Mouse (Mus musculus) megakaryocyte-erythroid progenitor cell, adult 5-6 weeks (primary cell): ENCODE measurements at regions not wholly inside any gene's neighbourhood (a gene's known extent, or its start where the extent isn't known, plus 50 kb on each side); places are given as distances from the start of the nearest gene placed in this dataset.
"Not testable (repeated sequence)": the region's sequence is repeated elsewhere in the genome, so short reads cannot be mapped to it uniquely, and the experiment has no call there.

Experiments used
- ATAC-seq: replicated peaks from 2 replicates; pipeline ENCODE4 v1.8.0; 2016; ENCODE audit warnings: mild to moderate bottlenecking, inconsistent platforms; ENCODE audit not compliant: severe bottlenecking, poor library complexity, low FRiP score, low TSS enrichment

DNA sequence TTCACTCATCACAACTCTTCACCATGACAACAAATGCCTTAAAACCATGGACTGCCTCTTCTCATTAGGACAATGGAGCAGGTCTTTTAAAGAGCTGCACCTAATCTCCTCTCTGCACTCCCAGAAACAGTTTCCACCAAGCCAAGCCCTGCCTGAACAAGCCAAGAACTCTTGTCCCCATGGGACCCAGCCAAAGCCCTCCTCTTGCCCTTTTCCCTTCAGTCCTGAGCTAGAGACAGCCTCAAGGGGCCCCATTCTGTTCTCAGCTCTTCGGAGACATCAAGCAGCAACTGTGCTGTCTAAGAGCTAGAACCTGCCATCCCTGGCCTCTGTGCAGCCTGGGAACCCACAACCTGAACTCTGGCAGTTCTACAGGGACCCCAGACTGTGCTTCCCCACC, 345.0 kb upstream of the Irak1bp1 start:
- ATAC-seq: no peak

GRCm38 (mm10) chr9:82493440-82493839, 335.9 kb upstream of the Irak1bp1 start:
- no peak for ATAC-seq

GRCm38 (mm10) chr9:82510014-82510413, 319.3 kb upstream of the Irak1bp1 start:
- no peak for ATAC-seq

DNA sequence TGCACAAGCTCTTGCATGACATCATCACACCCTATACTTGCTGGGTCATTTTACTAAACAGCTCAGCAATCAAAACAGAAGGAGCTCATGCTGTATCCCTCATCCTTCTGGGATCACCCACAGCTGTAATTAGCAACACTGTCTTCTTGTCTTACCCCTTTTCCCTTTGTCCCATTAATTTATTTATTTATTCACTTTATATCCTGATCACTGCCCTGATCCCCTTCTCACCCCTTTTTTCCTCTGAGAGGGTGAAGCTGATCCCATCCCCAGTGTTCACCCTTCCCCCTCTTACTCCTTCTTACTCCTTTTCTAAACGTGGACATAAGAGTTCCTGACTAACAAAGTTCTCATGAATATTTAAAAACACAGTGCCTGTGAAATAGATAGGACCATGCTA, 310.3 kb upstream of the Irak1bp1 start:
- no peak for ATAC-seq

DNA sequence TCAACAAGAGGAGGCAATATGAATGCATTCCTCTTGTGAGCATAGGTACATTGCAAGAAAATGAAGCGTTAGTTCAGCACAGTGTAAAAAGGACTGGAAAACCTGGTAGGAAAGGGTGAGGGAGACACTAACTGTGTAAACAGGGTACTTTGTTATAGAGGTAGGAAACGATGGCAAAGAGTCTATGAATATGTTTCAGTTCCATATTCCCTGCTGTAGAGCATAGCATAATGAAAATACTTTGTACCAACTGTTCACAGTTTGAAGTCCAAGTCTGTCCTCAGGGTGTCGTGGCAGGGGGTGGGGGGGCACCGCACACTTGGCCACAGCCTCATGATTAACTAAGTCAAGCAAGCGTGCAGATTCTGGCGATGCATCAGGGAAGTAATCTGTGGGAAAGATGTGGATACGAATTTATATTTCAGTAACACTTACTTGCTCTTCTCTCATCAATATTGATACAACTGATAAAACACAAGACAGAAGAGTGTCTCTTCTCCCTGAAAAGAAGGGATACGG, 301.4 kb upstream of the Irak1bp1 start:
- no peak for ATAC-seq

DNA sequence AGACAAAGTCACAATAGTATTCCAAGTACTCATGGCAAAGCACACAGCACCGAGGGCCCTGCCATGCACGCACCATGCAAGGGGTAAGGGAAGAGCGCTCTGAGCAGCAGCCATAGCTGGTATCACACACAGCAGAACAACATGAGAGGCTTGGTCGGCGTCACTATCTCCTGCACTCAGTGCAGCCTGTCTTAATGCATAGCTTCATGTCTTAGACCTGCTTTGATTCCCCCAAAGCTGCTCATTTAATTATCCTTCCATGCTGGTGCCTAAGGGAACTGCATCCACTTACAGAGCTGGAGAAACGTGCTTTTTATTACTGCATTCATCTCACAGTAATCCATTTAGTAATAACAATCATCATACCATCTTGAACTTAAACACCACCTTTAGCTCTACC, 276.6 kb upstream of the Irak1bp1 start:
- no peak for ATAC-seq

DNA sequence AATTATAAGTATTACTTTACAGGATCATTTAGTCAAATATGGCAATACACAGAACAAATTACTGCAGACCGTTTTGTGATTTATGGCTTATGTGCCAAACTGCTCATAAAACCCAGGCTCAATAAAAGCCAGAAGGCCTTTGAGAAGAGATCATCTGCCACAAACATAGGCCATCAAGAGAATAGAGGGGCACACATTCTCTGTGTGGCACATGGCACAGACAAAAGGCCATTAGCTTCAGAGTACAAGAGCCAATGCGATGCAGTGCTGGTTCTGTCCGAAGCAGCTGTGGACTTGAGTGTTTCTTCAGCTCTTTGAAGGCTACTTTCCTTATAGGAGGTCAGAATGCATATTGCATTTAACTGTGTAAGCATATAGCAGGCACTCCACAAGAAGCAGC, 276.1 kb upstream of the Irak1bp1 start:
- ATAC-seq: no peak

DNA sequence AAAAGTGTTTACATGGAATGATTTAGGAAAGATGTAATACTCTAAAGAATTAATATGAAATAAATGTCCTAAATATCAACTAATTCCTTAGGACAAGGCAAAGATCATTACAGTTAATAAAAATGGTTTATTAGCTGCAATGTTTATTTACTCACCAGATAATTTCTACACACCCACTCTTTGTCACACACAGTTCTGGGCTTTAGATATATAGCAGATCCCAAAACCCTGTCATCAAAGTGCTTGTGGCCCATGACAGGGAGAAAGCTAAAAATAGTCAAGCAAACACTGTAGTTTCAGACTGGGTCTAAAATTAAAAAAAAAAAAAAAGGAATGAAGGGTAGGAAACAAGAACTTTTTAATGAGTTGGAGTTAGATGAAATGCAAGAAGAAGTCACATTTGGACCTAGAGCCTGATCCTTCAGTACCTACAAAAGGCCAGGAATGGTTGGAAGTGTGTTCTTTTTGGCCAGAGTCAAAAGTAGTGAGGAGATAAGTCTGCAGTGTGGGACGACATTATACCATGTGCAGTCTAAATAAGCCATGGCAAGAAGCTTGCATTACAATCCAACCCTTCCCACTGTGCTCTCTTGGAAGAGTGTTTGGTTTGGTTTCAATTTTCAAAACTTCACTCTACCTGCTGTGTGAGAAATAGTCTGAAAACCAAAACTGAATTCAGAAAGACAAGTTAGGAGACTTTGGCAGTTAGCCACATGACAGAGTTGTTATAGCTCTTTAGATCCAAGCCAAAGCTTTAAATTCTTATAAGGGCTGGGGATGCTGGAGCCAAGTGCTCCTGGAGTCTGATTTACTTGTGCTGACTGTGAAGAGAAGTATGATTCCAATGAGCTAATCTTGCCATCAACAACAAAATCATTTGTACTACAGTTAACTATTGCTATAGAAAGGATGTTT, 266.5 kb upstream of the Irak1bp1 start:
- ATAC-seq: no peak

DNA sequence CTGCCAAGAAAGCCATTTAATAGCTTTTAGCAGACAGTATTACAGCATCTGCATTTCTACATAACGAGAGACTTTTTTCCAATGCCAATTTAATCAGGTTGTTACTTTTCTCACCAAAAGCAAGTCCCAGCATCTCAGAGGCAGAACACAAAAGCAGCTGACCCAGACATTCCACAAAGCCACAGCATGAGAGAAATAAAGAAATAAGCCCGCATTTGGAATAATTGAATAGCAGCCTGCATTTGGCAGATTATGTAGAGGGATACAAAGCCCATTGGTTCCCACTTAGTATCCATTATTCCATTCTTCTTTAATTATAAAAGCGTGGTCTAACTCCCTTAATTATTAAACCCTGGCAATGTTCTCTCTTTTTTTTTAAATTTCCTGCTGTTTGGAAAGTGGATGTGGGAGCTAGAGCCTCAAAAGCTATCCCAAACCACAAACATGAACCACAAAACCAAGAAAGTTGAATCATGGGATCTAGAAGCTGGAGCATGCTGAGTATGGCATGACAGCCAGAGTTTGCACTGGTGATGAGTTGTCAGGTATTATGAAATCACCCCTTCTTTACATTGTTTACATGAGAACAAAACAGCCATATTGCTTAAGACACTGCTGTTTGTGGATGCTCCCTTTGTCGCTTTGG, 247.8 kb upstream of the Irak1bp1 start:
- ATAC-seq: no peak

DNA sequence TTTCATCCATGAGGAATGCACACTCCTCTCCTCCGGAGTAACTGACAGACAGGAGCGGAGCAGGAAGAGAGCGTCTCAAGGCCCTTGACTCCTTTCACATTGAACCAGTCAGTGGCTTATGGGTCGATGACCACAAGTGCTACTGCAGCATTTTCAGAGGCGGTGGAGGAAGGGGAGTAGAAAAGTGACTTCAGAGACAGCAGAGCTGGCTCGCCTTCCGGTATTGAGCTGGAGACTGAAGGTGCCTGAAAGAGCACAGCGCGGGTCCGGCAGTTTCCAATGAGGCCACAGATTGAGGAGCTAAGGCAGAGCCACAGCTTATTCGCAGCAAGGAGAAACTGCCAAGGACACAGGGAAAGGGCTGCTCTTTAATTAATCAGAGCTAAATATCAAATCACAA, 220.2 kb upstream of the Irak1bp1 start:
- no peak for ATAC-seq

DNA sequence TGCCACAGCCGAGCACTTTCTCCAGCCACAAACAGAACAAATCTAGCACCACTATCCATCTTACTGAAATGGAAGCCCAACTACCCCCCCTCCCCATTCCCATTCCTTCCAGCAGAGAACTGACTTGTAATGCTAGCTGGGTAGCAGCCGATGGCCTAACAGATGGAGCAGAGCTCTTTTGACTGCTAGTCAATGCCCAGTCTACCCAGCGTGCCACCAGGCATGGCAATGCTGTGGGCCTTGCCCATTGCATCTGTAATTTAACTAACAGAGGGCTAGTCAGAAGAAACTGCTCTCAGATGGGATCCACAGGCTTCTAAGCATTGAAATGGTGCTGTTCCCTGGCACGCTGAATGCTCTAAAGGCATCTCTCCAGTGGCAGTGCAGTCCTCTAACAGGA, 219.4 kb upstream of the Irak1bp1 start:
- no peak for ATAC-seq

GRCm38 (mm10) chr9:82612526-82612925, 216.8 kb upstream of the Irak1bp1 start:
- no peak for ATAC-seq

DNA sequence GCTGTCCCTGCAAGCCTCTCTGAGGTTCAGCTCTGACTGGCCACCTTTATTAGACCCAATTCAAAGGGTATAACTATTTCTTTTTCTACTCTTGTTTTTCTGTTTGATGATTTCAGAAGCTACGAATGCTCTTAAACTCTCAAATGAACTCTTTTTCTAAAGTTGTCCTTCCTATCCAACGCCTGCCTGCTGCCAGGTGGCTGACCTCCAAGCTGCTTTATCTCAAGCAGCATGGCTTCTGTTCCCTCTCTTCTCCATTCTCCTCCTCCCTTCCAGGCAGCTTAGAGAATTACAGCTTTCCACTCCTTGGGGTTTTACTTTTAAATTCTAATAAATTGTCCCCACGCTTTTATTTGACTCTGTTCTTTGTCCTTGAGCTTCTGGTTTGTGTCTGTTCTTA, 196.9 kb upstream of the Irak1bp1 start:
- no peak for ATAC-seq

DNA sequence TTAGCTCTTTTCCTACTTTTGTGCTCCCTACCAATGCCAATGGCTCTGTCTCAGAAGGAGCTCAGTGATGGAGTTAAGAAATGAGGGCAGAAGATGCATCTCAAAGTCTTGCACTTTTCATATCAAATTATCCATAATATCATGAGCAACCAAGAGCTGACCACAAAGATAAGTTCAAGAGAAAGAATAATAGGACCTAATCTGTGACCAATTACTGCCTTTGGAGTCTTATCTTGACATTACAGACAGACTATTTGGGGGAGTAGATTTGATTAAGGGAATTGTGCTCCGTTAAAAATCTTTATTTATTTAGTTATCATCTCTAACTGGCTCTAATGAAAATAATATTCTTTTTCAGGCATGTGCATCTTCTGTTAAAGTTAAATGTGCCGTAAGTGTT, 189.1 kb upstream of the Irak1bp1 start:
- no peak for ATAC-seq

DNA sequence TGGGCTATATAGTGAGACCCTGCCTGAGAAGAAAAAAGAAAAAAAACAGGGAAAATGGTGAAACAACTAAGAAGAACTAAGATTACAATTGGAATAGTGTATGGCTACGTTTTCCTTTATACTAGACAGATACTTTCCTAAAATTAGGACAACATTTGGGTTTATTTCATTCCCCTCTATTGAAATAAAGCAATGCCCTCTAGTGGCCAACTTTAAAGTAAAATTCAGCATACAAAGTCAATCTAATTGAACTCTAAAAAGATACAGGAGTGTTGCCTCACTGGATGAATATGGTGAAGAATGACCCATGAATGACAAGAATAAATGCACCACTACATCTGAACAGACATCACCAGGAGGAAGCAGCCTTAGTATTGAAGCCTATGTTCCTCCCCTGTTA, 185.4 kb upstream of the Irak1bp1 start:
- ATAC-seq: no peak

- ATAC-seq: not testable (repeated sequence)
Observed at GRCm38 (mm10) chr9:82655511-82655910, 173.8 kb upstream of the Irak1bp1 start.

GRCm38 (mm10) chr9:82682196-82682595, 147.1 kb upstream of the Irak1bp1 start:
- ATAC-seq: no peak

- ATAC-seq: no peak
Observed at GRCm38 (mm10) chr9:82709411-82709983, 119.8 kb upstream of the Irak1bp1 start.

GRCm38 (mm10) chr9:82709991-82710593, 119.2 kb upstream of the Irak1bp1 start:
- ATAC-seq: no peak

GRCm38 (mm10) chr9:82710945-82711516, 118.3 kb upstream of the Irak1bp1 start:
- no peak for ATAC-seq
